Mouse (Mus musculus): ENCODE results near the gene Cyb5r3. TPM values are rescaled to one million over a fixed set of nuclear protein-coding genes. Genes with fewer than 3 reads are reported as not detected.

Cyb5r3 gene
- polyA plus RNA-seq, 1 experiment from 2014 or later: 466 TPM

DNA sequence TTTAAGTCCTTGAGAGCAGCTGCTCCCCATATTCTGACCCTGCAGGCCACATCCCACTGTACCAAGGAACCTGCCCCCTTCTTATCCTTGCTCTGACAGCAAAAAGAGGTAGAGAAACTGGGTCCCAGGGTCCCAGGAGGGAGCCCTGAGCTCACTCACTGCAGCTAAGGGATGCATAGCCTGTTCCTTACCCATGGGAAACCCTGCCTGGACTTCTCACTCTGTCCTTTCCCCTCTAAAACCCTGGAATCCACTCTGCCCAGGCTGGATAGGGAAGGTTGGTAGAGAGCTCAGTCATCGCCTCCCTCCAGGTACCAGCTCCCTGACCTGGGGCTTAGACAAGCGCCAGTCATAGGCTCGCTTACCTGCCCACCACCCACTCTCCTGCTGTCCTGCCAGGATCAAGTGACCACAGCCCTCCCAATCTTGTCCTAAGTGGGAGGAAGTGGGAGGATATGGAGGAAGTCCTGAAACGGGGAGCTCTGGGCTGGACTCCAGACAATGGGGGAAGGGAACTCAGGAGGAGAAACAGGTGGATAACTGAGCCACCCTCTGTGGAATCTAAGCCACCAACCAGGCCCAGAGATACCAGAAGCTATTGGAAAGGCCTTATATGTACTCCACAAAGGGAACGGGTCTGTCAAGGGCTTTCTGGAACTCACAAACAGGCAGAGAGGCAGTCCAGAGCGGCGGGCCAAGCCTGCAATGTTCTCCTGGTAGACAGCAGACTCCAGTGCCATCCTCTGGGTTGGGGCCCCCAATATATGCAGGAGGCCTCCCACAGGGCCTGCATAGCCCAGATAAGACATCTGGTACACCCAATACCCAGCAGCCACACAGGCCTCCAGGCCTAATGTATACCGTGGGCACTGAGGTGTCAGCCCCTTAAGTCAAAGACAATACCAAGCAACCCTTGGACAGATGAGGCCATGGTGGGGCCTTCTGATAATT, 2.3 kb downstream of the Cyb5r3 start:
- CTCF ChIA-PET: interaction anchor here (1.0 to 1.8 kb wide), 5 partner anchors 13 to 40 kb away, joined by 3 to 6 read pairs (median 4); no protein-coding TSS in a partner anchor
- no peaks in the 10 kb centered on the region for H3K27me3 ChIP-seq
- DNase-seq (ENCODE audit: low read depth, low spot score) (no peak), ATAC-seq (no peak)
- TF ChIP-seq CTCF (IDR thresholded peaks at IDR 0.05): no peak
- in situ Hi-C loops (cut with MboI; ENCODE audit: low pct_unique_long_range_greater_than_20kb): loop anchor here (5.0 kb wide), 1 partner anchor 52 kb away; no protein-coding TSS in a partner anchor
- POLR2A ChIA-PET: interaction anchor here (0.7 to 1.3 kb wide), 4 partner anchors 11 to 216 kb away, joined by 3 to 4 read pairs (median 4); partner anchors contain the start of gene Poldip3

DNA sequence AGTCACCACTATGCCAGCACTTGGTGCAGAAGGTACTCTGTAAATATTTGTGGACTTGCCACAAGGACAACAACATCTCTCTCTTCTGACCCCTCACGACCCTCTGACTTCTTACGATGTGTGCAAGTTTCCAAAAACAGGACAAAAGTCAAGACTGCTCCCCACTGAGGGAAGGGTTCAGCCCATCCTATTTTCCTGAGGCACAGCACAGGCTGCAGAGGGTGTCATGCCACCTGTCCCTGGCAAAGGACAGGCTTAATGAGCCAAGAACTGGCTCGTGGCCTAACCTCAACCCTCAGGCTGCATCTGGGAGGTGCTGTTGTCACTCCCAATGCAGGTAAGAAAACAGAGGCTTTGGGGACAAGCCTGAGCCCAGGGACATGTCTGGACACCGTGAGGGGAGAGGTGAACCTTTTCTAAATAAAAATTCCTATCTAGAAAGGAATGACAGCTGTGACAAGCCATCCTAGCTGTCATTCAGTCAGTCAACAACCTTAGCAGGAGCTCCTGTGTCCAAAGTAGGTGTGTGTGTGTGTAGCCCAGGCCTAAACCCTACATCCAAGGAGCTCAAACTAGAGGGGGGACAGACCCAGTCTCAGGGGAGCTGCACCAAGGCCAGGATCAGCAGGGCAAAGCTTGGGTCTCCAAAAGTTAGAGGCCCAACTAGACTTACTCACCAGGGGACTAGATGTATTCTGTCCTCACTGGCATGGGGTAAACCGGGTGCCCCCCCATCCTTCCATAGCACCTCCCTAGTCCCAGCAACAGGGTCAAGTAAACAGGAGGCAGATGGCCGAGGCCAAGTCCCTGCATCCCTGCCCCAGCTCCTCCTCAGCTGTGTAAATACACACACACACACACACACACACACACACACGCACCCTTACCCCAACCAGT, 3.3 kb downstream of the Cyb5r3 start:
- H3K27me3 ChIP-seq: no peaks in the 10 kb centered on the region
- in situ Hi-C loops (cut with MboI; ENCODE audit: low pct_unique_long_range_greater_than_20kb): no loop called here
- ChIA-PET CTCF (interaction anchor here (1.0 to 4.0 kb wide), 5 partner anchors 11 to 41 kb away, joined by 3 to 18 read pairs (median 5); no protein-coding TSS in a partner anchor), POLR2A (interaction anchor here (0.7 to 1.3 kb wide), 4 partner anchors 10 to 217 kb away, joined by 3 to 4 read pairs (median 4); partner anchors contain the start of gene Poldip3)
- no peak for DNase-seq (ENCODE audit: low read depth, low spot score)
- no peak for TF ChIP-seq CTCF (IDR thresholded peaks at IDR 0.05)
- no peak for ATAC-seq

DNA sequence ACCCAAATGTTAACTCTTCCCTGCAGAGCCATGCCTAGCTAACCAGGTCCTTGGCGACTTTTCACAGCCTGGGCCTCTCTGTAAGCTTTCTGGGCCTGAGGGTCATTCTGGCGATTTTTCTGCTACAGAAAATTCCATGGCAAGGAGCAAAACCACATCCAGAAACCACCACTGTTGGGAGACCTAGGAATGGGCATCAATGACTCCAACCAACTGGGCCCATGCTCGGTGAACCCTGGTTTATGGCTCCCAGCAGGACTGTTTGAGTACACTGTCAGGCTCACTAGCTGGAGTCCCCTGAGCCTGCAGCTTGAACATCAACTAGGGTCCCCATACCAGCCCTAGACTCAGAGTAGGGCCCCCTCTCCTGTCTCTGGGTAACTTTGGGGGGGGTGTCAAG, 4.1 kb downstream of the Cyb5r3 start:
- in situ Hi-C loops (cut with MboI; ENCODE audit: low pct_unique_long_range_greater_than_20kb): no loop called here

DNA sequence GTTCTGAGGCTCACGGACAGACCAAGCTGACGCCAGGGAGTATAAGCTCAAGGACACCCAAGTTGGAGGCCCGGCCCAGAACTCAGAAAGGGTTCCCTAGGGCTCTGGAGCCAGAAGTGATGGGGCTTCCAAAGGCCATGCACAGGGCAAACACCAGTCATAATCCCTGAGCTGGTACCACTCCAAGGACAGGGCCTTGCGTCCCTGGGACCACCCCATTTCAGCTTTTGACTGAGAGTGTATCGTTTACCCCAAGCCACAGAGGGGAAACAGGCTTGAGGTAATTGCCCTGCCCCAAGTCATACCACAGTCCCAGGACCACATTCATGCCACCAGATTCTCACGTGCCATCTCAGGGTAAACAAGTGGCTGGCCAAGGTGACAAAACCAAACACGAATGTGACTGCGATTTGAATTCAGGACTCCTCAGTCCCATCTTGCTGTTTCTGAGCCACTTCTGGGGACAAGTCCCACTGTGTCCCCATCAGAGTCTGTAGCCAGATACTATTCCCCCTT, 4.8 kb downstream of the Cyb5r3 start:
- ChIA-PET CTCF (interaction anchor here (3.0 to 4.0 kb wide), 2 partner anchors 10 to 20 kb away, joined by 10 to 18 read pairs; no protein-coding TSS in a partner anchor), POLR2A (interaction anchor here (0.7 to 0.9 kb wide), 2 partner anchors 19 to 400 kb away, joined by 3 read pairs; partner anchors contain the start of gene Poldip3)
- no peak for TF ChIP-seq CTCF (IDR thresholded peaks at IDR 0.05)
- DNase-seq (ENCODE audit: low read depth, low spot score) (no peak), ATAC-seq (no peak)
- in situ Hi-C loops (cut with MboI; ENCODE audit: low pct_unique_long_range_greater_than_20kb): no loop called here
- no peaks in the 10 kb centered on the region for H3K27me3 ChIP-seq

More for the DNA sequence above, 4.1 kb downstream of the Cyb5r3 start:
- ChIA-PET POLR2A (no interaction called here), CTCF (interaction anchor here (1.7 to 4.0 kb wide), 3 partner anchors 11 to 19 kb away, joined by 4 to 18 read pairs (median 10); no protein-coding TSS in a partner anchor)
- ATAC-seq (no peak), DNase-seq (ENCODE audit: low read depth, low spot score) (no peak)
- no peaks in the 10 kb centered on the region for H3K27me3 ChIP-seq
- TF ChIP-seq CTCF (IDR thresholded peaks at IDR 0.05): no peak

DNA sequence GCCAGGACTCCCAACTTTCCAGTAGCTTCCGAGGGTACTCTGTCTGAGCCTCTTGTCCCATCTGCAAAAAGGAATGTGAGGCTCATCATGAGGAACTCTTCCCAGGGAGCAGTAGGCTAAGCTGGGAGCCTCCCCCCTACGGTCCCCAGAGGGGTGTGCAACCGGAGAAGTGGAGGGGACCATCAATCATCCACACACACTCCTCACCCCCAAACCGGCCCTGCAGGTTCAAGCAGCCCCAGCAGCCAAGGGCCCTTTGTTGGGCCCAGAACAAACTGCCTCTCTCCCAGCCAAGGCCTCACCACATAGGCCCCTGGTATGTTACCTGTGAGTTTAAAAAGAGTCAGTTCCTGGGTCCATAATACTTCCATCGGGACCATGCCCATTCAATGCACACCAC, 5.3 kb downstream of the Cyb5r3 start:
- ChIA-PET POLR2A (interaction anchor here (0.7 to 0.9 kb wide), 2 partner anchors 18 to 400 kb away, joined by 3 read pairs; partner anchors contain the start of gene Poldip3), CTCF (interaction anchor here (3.0 to 4.0 kb wide), 2 partner anchors 9 to 20 kb away, joined by 10 to 18 read pairs; no protein-coding TSS in a partner anchor)
- TF ChIP-seq CTCF (IDR thresholded peaks at IDR 0.05): no peak
- no peaks in the 10 kb centered on the region for H3K27me3 ChIP-seq
- ATAC-seq (no peak), DNase-seq (ENCODE audit: low read depth, low spot score) (no peak)
- in situ Hi-C loops (cut with MboI; ENCODE audit: low pct_unique_long_range_greater_than_20kb): no loop called here

DNA sequence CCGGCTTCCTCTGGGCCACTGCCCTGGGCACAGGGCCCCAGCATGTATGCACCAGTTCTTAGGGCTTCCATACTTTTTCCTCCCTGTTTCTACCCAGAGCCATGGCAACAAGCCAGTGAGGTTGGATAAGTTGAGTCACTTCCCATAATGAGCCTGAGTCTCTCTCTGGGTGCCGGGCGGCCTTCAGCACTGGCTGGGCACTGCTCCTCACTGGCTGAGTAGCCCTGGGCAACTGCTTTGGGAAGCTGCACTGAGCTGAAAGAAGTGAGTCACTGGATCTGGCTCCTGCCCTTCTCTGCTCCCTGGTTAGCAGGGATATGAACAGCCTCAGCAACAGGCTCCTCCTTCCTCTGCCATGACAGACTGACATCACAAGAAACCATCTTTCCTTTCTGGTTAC, 5.8 kb downstream of the Cyb5r3 start:
- ChIA-PET CTCF (interaction anchor here (3.0 to 4.0 kb wide), 2 partner anchors 9 to 21 kb away, joined by 10 to 18 read pairs; no protein-coding TSS in a partner anchor), POLR2A (interaction anchor here (0.7 to 0.9 kb wide), 2 partner anchors 18 to 401 kb away, joined by 3 read pairs; partner anchors contain the start of gene Poldip3)
- in situ Hi-C loops (cut with MboI; ENCODE audit: low pct_unique_long_range_greater_than_20kb): no loop called here
- ATAC-seq: peak; percentile 98
- no peak for TF ChIP-seq CTCF (IDR thresholded peaks at IDR 0.05)
- DNase-seq (ENCODE audit: low read depth, low spot score): peak; percentile 92
- no peaks in the 10 kb centered on the region for H3K27me3 ChIP-seq

DNA sequence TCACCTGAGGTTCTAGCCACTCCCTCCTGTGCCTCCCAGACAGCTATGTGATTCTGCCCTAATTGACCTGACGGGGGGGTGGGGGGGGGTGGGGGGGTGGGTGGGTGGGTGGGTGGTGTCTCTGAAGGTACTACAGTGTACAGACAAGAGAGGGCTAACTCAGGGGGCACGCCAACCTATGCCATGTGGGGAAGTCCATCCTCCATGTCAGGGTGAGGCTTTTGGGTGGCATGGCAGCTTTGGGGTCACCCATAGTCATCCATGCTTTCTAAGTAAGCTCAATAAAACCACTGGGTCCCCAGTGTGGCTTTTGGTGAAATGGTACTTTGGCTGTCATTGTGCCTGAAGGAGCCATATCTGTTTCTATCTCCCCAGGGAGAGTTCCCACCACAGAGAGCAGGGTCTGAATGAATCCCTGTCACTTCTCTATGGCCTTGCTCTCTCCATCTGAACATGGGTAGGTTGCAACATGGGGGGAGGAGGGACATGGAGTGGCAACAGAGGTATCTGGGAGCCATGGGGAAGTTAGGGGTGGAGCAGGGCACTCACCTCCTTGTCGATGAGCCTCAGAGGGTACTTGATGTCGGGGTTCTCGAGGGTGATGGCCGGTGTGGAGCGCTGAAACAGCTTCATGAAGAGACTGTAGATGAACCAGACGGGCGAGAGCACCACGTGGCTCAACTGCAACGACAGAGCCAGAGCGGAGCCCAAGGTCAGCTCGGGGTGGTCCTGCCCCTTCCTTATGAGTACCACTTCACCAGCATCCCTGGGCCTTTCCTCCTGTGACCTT, 6.7 kb downstream of the Cyb5r3 start:
- no peak for TF ChIP-seq CTCF (IDR thresholded peaks at IDR 0.05)
- in situ Hi-C loops (cut with MboI; ENCODE audit: low pct_unique_long_range_greater_than_20kb): no loop called here
- ChIA-PET POLR2A (interaction anchor here (1.3 kb wide), 1 partner anchor 10 kb away, joined by 5 read pairs; no protein-coding TSS in a partner anchor), CTCF (interaction anchor here (3.0 to 4.0 kb wide), 2 partner anchors 8 to 22 kb away, joined by 10 to 18 read pairs; no protein-coding TSS in a partner anchor)
- no peaks in the 10 kb centered on the region for H3K27me3 ChIP-seq
- no peak for DNase-seq (ENCODE audit: low read depth, low spot score)
- no peak for ATAC-seq

DNA sequence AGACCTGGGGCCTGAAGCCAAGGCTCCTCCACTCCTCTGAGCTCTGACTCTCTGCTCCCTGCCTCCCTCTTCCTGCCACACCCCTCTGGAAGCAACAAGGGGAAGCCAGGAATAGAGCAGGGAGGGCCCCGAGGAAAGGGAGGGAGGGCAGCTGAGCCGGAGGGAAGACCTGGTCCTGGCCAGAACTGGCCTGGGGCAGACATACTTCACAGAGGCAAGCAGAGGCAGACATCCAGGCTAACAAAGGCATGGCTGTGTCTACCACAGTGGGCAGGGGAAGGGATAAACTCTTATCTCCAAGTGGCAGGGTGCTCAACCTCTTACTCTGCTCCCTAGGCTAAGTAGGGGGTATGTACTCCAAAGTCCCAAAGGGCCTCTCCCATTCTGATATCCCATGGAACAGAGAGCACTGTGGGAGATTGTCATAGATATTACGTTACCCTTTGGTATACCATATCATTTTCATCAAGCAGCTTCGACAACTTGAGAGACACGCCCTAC, 7.4 kb downstream of the Cyb5r3 start:
- no peaks in the 10 kb centered on the region for H3K27me3 ChIP-seq
- ATAC-seq: no peak
- in situ Hi-C loops (cut with MboI; ENCODE audit: low pct_unique_long_range_greater_than_20kb): no loop called here
- POLR2A ChIA-PET: interaction anchor here (1.3 kb wide), 1 partner anchor 9 kb away, joined by 5 read pairs; no protein-coding TSS in a partner anchor
- no peak for TF ChIP-seq CTCF (IDR thresholded peaks at IDR 0.05)
- DNase-seq (ENCODE audit: low read depth, low spot score): no peak
- CTCF ChIA-PET: interaction anchor here (4.0 kb wide), 1 partner anchor 7 kb away, joined by 18 read pairs; no protein-coding TSS in a partner anchor
